8 mouse cellular contexts compared by ENCODE assay signal in the genomic region with DNA sequence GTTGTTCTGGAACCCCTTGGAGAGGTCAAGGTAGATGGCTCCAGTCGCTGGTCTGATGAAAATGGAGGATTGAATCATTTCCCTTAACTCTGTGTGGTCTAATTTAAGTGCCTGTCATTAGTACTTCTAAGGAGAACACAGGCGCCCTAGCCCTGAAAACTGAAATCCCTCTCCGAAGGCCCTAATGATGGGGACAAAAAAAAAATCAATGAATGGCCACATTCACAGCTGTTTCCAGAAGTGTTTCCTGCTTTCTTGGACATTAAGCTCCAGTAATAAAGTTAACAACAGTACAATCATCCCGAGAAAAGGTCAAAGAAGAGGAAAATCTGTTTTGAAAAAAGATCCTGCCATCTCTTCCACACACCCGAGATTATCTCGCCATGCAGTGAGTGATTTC.
DNase-seq lines count a peak whose midpoint lies in the region; ATAC-seq and TF ChIP-seq lines count a peak whose summit lies in the region.

No protein-coding gene starts in this region.

- H3K9me3 ChIP-seq in lung, postnatal 0 days (ENCODE audit: low read length): no peaks in the 10 kb centered on the region
- no peaks in the 10 kb centered on the region for H3K9me3 ChIP-seq in liver, embryonic 14.5 days (ENCODE audit: control insufficient read depth, low read length)
- no peaks in the 10 kb centered on the region for H3K9me3 ChIP-seq in stomach, postnatal 0 days (ENCODE audit: control insufficient read depth, low read length)

- ATAC-seq in lung, postnatal 0 days: no peak
- ATAC-seq in liver, embryonic 14.5 days (ENCODE audit: insufficient read depth): 0 out of 2 replicates have a peak, but pooled peaks have one; percentile 5
- ATAC-seq in stomach, postnatal 0 days (ENCODE audit: low FRiP score, low TSS enrichment): no peak

- peak overlapping the region; percentile 27; the same call in 1 of the 2 replicates for H3K4me2 ChIP-seq in lung, postnatal 0 days (replicated peaks; ENCODE audit: low read depth, low read length)
- H3K4me2 ChIP-seq in liver, embryonic 14.5 days (ENCODE audit: low read depth): no peak overlapping the region
- peak overlapping the region; percentile 55; the same call in 1 of the 2 replicates for H3K4me2 ChIP-seq in stomach, postnatal 0 days (replicated peaks; ENCODE audit: low read depth)

- peak overlapping the region; percentile 68 for H3K4me3 ChIP-seq in gastrocnemius, adult 2 months
- H3K4me3 ChIP-seq in lung, postnatal 0 days (ENCODE audit: low read depth, low read length): no peak overlapping the region
- no peak overlapping the region for H3K4me3 ChIP-seq in liver, embryonic 14.5 days (ENCODE audit: insufficient read depth in 1 of 2, low read depth in 2 of 2, low read length in 2 of 2)
- no peak overlapping the region for H3K4me3 ChIP-seq in stomach, postnatal 0 days (ENCODE audit: low read depth, low read length)

- TF ChIP-seq EP300 in lung, postnatal 0 days (IDR thresholded peaks at IDR 0.05): no peak
- TF ChIP-seq EP300 in liver, embryonic 14.5 days (IDR thresholded peaks at IDR 0.05; ENCODE audit: low read depth): no peak
- no peak for TF ChIP-seq EP300 in stomach, postnatal 0 days (optimal IDR thresholded peaks at IDR 0.05)

- no peak overlapping the region for H3K9ac ChIP-seq in lung, postnatal 0 days (replicated peaks; ENCODE audit: low read depth)
- H3K9ac ChIP-seq in liver, embryonic 14.5 days (replicated peaks): no peak overlapping the region
- no peak overlapping the region for H3K9ac ChIP-seq in stomach, postnatal 0 days (ENCODE audit: low read length)

- no peak for DNase-seq in gastrocnemius, adult 2 months
- no peak for DNase-seq in gastrocnemius, postnatal 36 days
- DNase-seq in lung, postnatal 0 days (ENCODE audit: low spot score): no peak
- no peak for DNase-seq in lung, postnatal 36 days
- DNase-seq in liver, embryonic 14.5 days (ENCODE audit: low read depth in 3 of 3, low spot score in 3 of 3): no peak
- no peak for DNase-seq in stomach, postnatal 0 days (ENCODE audit: low spot score)
- DNase-seq in thymus, adult 18-20 months: no peak
- no peak for DNase-seq in ovary, postnatal 10 days (ENCODE audit: low spot score)

- WGBS in lung, postnatal 0 days: 24% methylated on average over 6 of the region's 6 CpGs
- WGBS in liver, embryonic 14.5 days (ENCODE audit: insufficient replicate concordance): 34% methylated on average over 6 of the region's 6 CpGs
- 16% methylated on average over 6 of the region's 6 CpGs for WGBS in stomach, postnatal 0 days

- H3K36me3 ChIP-seq in lung, postnatal 0 days (ENCODE audit: insufficient read depth, low read length): no peaks in the 10 kb centered on the region
- no peaks in the 10 kb centered on the region for H3K36me3 ChIP-seq in liver, embryonic 14.5 days (replicated peaks; ENCODE audit: control insufficient read depth, insufficient read depth, low read depth)
- no peaks in the 10 kb centered on the region for H3K36me3 ChIP-seq in stomach, postnatal 0 days (ENCODE audit: control insufficient read depth, insufficient read depth, low read length)

- TF ChIP-seq CTCF in gastrocnemius, adult 2 months (IDR thresholded peaks at IDR 0.05): no peak
- no peak for TF ChIP-seq CTCF in lung, postnatal 0 days (IDR thresholded peaks at IDR 0.05)
- TF ChIP-seq CTCF in liver, embryonic 14.5 days (IDR thresholded peaks at IDR 0.05; ENCODE audit: low read depth): no peak
- no peak for TF ChIP-seq CTCF in stomach, postnatal 0 days (IDR thresholded peaks at IDR 0.05; ENCODE audit: low read depth)

- H3K27ac ChIP-seq in gastrocnemius, adult 2 months: peak overlapping the region; percentile 82
- H3K27ac ChIP-seq in lung, postnatal 0 days (ENCODE audit: low read length): peak overlapping the region; percentile 82
- H3K27ac ChIP-seq in liver, embryonic 14.5 days: no peak overlapping the region
- H3K27ac ChIP-seq in stomach, postnatal 0 days (replicated peaks): peak overlapping the region; percentile 93

- no peaks in the 10 kb centered on the region for H3K27me3 ChIP-seq in lung, postnatal 0 days (replicated peaks; ENCODE audit: insufficient read depth, low read length)
- H3K27me3 ChIP-seq in liver, embryonic 14.5 days (ENCODE audit: control insufficient read depth, insufficient read depth, low read length): no peaks in the 10 kb centered on the region
- no peaks in the 10 kb centered on the region for H3K27me3 ChIP-seq in stomach, postnatal 0 days (ENCODE audit: control insufficient read depth, insufficient read depth, low read length)

- intact Hi-C loops in gastrocnemius, adult 2 months (cut with DNase I): no loop called here
- intact Hi-C loops in gastrocnemius, postnatal 36 days (cut with DNase I): no loop called here

- H3K4me1 ChIP-seq in lung, postnatal 0 days (ENCODE audit: insufficient read depth, low read depth, low read length): peaks cover 16% of the 10 kb centered on the region
- peaks cover 0 to 10% of the 10 kb centered on the region in 2 experiments; a peak in 2 of 4 replicates for H3K4me1 ChIP-seq in liver, embryonic 14.5 days (replicated peaks; ENCODE audit: control insufficient read depth in 2 of 2, insufficient read depth in 2 of 2, low read length in 1 of 2)
- H3K4me1 ChIP-seq in stomach, postnatal 0 days (replicated peaks; ENCODE audit: control insufficient read depth, insufficient read depth): peaks cover 4% of the 10 kb centered on the region; the same call in 1 of the 2 replicates
